Mouse (Mus musculus) lung, adult 18-20 months (tissue): ENCODE measurements around the gene Trim44.
A peak's percentile ranks its signal among the peaks of the same experiment; 100 is the strongest.

Source experiments
- DNase-seq, 2 experiments: peaks; one replicate each; pipeline ENCODE4 v3.0.0; 2022; ENCODE audit warnings: mixed read lengths in 2 of 2

The Trim44 gene

GRCm38 (mm10) chr2:102403982-102404381, 3.6 kb downstream of the Trim44 start:
- no peak for DNase-seq

- no peak for DNase-seq
Observed at GRCm38 (mm10) chr2:102403306-102403705, 4.3 kb downstream of the Trim44 start.

GRCm38 (mm10) chr2:102401352-102401692, 6.3 kb downstream of the Trim44 start:
- DNase-seq: no peak

GRCm38 (mm10) chr2:102400605-102401351, 6.8 kb downstream of the Trim44 start:
- peak; percentile 93 to 94 for DNase-seq

- no peak for DNase-seq
Observed at GRCm38 (mm10) chr2:102399864-102400604, 7.6 kb downstream of the Trim44 start.

- DNase-seq: no peak
Observed at GRCm38 (mm10) chr2:102396493-102396892, 11.1 kb downstream of the Trim44 start.

GRCm38 (mm10) chr2:102393457-102393856, 14.2 kb downstream of the Trim44 start:
- DNase-seq: no peak

- no peak for DNase-seq
Observed at GRCm38 (mm10) chr2:102385328-102385902, 22.2 kb downstream of the Trim44 start.

GRCm38 (mm10) chr2:102384496-102384895, 23.1 kb downstream of the Trim44 start:
- DNase-seq: no peak

- no peak for DNase-seq
Observed at GRCm38 (mm10) chr2:102384057-102384456, 23.6 kb downstream of the Trim44 start.

- DNase-seq: no peak
Observed at GRCm38 (mm10) chr2:102383069-102383834, 24.4 kb downstream of the Trim44 start.

- no peak for DNase-seq
Observed at GRCm38 (mm10) chr2:102382519-102382918, 25.1 kb downstream of the Trim44 start.

- no peak for DNase-seq
Observed at GRCm38 (mm10) chr2:102380581-102380980, 27.0 kb downstream of the Trim44 start.

- no peak for DNase-seq
Observed at GRCm38 (mm10) chr2:102378928-102379327, 28.7 kb downstream of the Trim44 start.

- DNase-seq: no peak
Observed at GRCm38 (mm10) chr2:102378381-102378780, 29.2 kb downstream of the Trim44 start.

GRCm38 (mm10) chr2:102377370-102377769, 30.3 kb downstream of the Trim44 start:
- no peak for DNase-seq

GRCm38 (mm10) chr2:102373406-102374105, 34.1 kb downstream of the Trim44 start:
- no peak for DNase-seq

- DNase-seq: no peak
Observed at GRCm38 (mm10) chr2:102372690-102373089, 34.9 kb downstream of the Trim44 start.

GRCm38 (mm10) chr2:102371332-102371731, 36.3 kb downstream of the Trim44 start:
- DNase-seq: no peak

- DNase-seq: peak in 1 of 2 experiments; percentile 36
Observed at GRCm38 (mm10) chr2:102365983-102366545, 41.6 kb downstream of the Trim44 start.

GRCm38 (mm10) chr2:102364565-102365200, 42.9 kb downstream of the Trim44 start:
- DNase-seq: no peak
